Comparison of ENCODE assay signal across 1 mouse cellular context in the genomic region with DNA sequence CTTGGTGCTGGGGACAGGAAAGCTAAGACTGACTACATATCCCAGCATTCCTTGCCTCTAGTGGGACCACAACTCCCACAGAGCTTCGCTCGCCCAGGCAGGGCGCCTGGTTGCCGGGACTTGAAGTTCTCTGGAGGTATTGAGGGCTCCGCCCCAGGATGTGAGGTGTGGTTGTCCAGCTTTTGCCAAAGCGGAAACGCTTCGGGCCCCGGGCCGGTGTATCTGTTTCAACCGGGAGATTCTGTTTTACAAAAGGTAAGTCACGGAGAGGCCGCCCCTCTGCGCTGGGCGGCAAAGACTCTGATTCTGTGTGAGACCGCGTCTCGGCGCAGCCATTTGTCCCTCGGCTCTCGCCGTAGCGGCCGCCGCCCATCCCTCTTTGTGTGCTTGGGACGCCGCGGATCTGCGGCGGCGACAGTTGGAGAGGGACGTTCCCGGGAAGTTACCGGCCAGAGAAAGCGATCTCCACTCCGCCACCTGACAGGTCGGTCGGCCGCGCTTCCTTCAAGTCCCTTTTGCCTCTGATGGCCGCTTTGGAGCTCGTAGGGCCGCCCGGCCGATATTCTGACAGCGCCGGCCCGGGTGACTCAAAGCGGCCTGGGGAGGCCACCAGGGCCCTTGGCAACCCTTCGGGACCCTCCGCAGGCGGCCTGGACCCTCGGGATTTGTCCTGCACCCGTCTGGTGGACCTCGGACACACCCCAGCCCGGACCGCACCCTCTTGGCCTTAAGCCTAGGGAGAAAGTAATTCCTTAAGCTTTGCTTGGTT.
TF ChIP-seq lines count a peak whose summit lies in the region.

TSS of gene Dync1i2 (plus strand) at position 116 of the 769 bp plus-strand sequence.

TF ChIP-seq in C2C12, 6 proteins besides CTCF, POLR2A, EP300 and RAD21 (continued from another document):
- no peak for TF ChIP-seq MYOG (IDR thresholded peaks at IDR 0.05; ENCODE audit: control insufficient read depth, extremely low read depth, insufficient read length)
